35 mouse cellular contexts compared by ENCODE assay signal in genomic region chr15:38589010-38589409, GRCm38 (mm10).
"Had no signal": no experiment of that assay in that cellular context is flagged by ENCODE, and none has a peak within 500 bp of the region (broad histone marks: within the 10 kb centered on the region; RNA-seq: fewer than 3 reads in every experiment).

No protein-coding gene starts in this region.

- H3K4me2 ChIP-seq: heart, embryonic 11.5 days; heart, embryonic 12.5 days; heart, embryonic 13.5 days; heart, embryonic 15.5 days; hindbrain, embryonic 12.5 days; hindbrain, embryonic 13.5 days; hindbrain, embryonic 14.5 days; hindbrain, embryonic 15.5 days; kidney, embryonic 15.5 days had no signal

- ATAC-seq: hindbrain, embryonic 16.5 days; hindbrain, postnatal 0 days; inflammation-experienced regulatory T-cells, adult 6 months; intestine, embryonic 16.5 days; intestine, postnatal 0 days had no signal

- H3K27ac ChIP-seq: heart, embryonic 13.5 days; heart, embryonic 15.5 days; hindbrain, embryonic 10.5 days; hindbrain, embryonic 12.5 days; hindbrain, embryonic 13.5 days; hindbrain, embryonic 14.5 days; hindbrain, embryonic 15.5 days; hindbrain, postnatal 0 days; kidney, embryonic 15.5 days; kidney, postnatal 0 days; layer of hippocampus, adult 2 months; left cerebral cortex, adult 2 months had no signal

- H3K9ac ChIP-seq: heart, embryonic 12.5 days; heart, embryonic 13.5 days; heart, embryonic 15.5 days; hindbrain, embryonic 12.5 days; hindbrain, embryonic 13.5 days; hindbrain, embryonic 14.5 days; hindbrain, embryonic 15.5 days; kidney, embryonic 15.5 days had no signal

- H3K9me3 ChIP-seq: heart, embryonic 10.5 days; heart, embryonic 15.5 days; hindbrain, embryonic 10.5 days; hindbrain, embryonic 12.5 days; hindbrain, embryonic 13.5 days; hindbrain, embryonic 15.5 days; kidney, embryonic 15.5 days had no signal

- H3K27me3 ChIP-seq: heart, embryonic 13.5 days; heart, embryonic 15.5 days; hindbrain, embryonic 12.5 days; hindbrain, embryonic 13.5 days; hindbrain, embryonic 15.5 days; kidney, embryonic 15.5 days had no signal

- H3K4me1 ChIP-seq: hindbrain, embryonic 12.5 days; hindbrain, embryonic 13.5 days; hindbrain, embryonic 15.5 days had no signal

- H3K4me3 ChIP-seq: heart, embryonic 10.5 days; heart, embryonic 12.5 days; heart, embryonic 13.5 days; heart, embryonic 15.5 days; hindbrain, embryonic 10.5 days; hindbrain, embryonic 12.5 days; hindbrain, embryonic 13.5 days; hindbrain, embryonic 15.5 days; kidney, embryonic 15.5 days; layer of hippocampus, adult 2 months; left cerebral cortex, adult 2 months had no signal

- DNase-seq: heart, postnatal 10 days; heart, postnatal 14 days; heart, postnatal 36 days; heart, postnatal 4 days; kidney, adult 11 months; kidney, adult 18-20 months; kidney, adult 2 months; kidney, adult 8-10 months; kidney, adult 9 months; kidney, postnatal 10 days; kidney, postnatal 14 days; kidney, postnatal 25 days; kidney, postnatal 36 days; kidney, postnatal 4 days; layer of hippocampus, adult 9-11 months; layer of hippocampus, postnatal 36 days had no signal

- H3K36me3 ChIP-seq: heart, embryonic 10.5 days; heart, embryonic 12.5 days; heart, embryonic 15.5 days; hindbrain, embryonic 10.5 days; hindbrain, embryonic 12.5 days; hindbrain, embryonic 13.5 days; hindbrain, embryonic 15.5 days; kidney, embryonic 15.5 days had no signal
